ENCODE assay signal across 11 mouse cellular contexts in genomic region chr1:132291706-132292105, GRCm38 (mm10). TPM values are rescaled to one million over a fixed set of nuclear protein-coding genes. Genes with fewer than 3 reads are reported as not detected.
A peak's percentile ranks its signal among the peaks of the same experiment; 100 is the strongest.
DNase-seq lines count a peak whose midpoint lies in the region; ATAC-seq lines count a peak whose summit lies in the region.
"Had no signal": no experiment of that assay in that cellular context is flagged by ENCODE, and none has a peak within 500 bp of the region (broad histone marks: within the 10 kb centered on the region; RNA-seq: fewer than 3 reads in every experiment).

No protein-coding gene starts in this region.

- ATAC-seq in neural tube, embryonic 12.5 days (ENCODE audit: low FRiP score, low read depth) = 0 out of 2 replicates have a peak, but pooled peaks have one; percentile 11
- ATAC-seq in hindbrain, embryonic 14.5 days (ENCODE audit: low FRiP score) = peak; percentile 13
- ATAC-seq: liver, embryonic 12.5 days had no signal

- no peaks in the 10 kb centered on the region for H3K36me3 ChIP-seq in neural tube, embryonic 12.5 days
- no peaks in the 10 kb centered on the region for H3K36me3 ChIP-seq in hindbrain, embryonic 14.5 days (replicated peaks; ENCODE audit: control insufficient read depth, insufficient read depth)
- H3K36me3 ChIP-seq: liver, embryonic 12.5 days had no signal

- DNase-seq in cerebellum, adult 9-11 months = peak; percentile 6
- no peak for DNase-seq in cerebellum, postnatal 36 days
- no peak for DNase-seq in neural tube, embryonic 10.5 days (ENCODE audit: extremely low spot score, low spot score)
- DNase-seq in hindbrain, embryonic 14.5 days (ENCODE audit: low spot score) = no peak
- no peak for DNase-seq in right cerebral cortex, adult 18-20 months
- no peak for DNase-seq in frontal cortex, postnatal 14 days (ENCODE audit: low spot score in 2 of 2)
- no peak for DNase-seq in ovary, postnatal 14 days (ENCODE audit: low spot score)
- DNase-seq: adrenal gland, adult 8-10 months; cerebellum, adult 8-10 months had no signal

- no peak overlapping the region for H3K27ac ChIP-seq in neural tube, embryonic 12.5 days
- H3K27ac ChIP-seq in hindbrain, embryonic 14.5 days = 0 out of 2 replicates have a peak overlapping the region, but pooled peaks have one; percentile 4
- H3K27ac ChIP-seq: liver, embryonic 12.5 days had no signal

- H3K27me3 ChIP-seq in neural tube, embryonic 12.5 days (replicated peaks) = no peaks in the 10 kb centered on the region
- no peaks in the 10 kb centered on the region for H3K27me3 ChIP-seq in hindbrain, embryonic 14.5 days (ENCODE audit: control insufficient read depth, insufficient read depth, low read length)

- H3K4me3 ChIP-seq in neural tube, embryonic 12.5 days = no peak overlapping the region
- H3K4me3 ChIP-seq in hindbrain, embryonic 14.5 days (replicated peaks; ENCODE audit: low read length) = no peak overlapping the region
- H3K4me3 ChIP-seq: liver, embryonic 12.5 days had no signal

- no peak overlapping the region for H3K9ac ChIP-seq in neural tube, embryonic 12.5 days
- no peak overlapping the region for H3K9ac ChIP-seq in hindbrain, embryonic 14.5 days
- H3K9ac ChIP-seq: liver, embryonic 12.5 days had no signal

- H3K9me3 ChIP-seq in neural tube, embryonic 12.5 days = no peaks in the 10 kb centered on the region
- no peaks in the 10 kb centered on the region for H3K9me3 ChIP-seq in hindbrain, embryonic 14.5 days (ENCODE audit: control insufficient read depth, low read length)
- H3K9me3 ChIP-seq: liver, embryonic 12.5 days had no signal

- peaks cover 48% of the 10 kb centered on the region for H3K4me1 ChIP-seq in neural tube, embryonic 12.5 days
- H3K4me1 ChIP-seq in hindbrain, embryonic 14.5 days (replicated peaks; ENCODE audit: control insufficient read depth, insufficient read depth, low read length) = peaks cover 52% of the 10 kb centered on the region

- no peak overlapping the region for H3K4me2 ChIP-seq in neural tube, embryonic 12.5 days (replicated peaks)
- H3K4me2 ChIP-seq in hindbrain, embryonic 14.5 days (replicated peaks) = no peak overlapping the region
- H3K4me2 ChIP-seq: liver, embryonic 12.5 days had no signal

- 27% methylated on average over 4 of the region's 4 CpGs for WGBS in neural tube, embryonic 12.5 days
- WGBS in hindbrain, embryonic 14.5 days = 18% methylated on average over 4 of the region's 4 CpGs

RNA-seq across cellular contexts. Expression of gene Klhdc8a, which starts 6.7 kb away (rescaled TPM):
- polyA plus RNA-seq in neural tube, embryonic 12.5 days (2016; fragmentation: Nextera tagmentation; extraction: Ambion mirVana) = 3.3 and 4.0 TPM in 2 replicates
- polyA plus RNA-seq in hindbrain, embryonic 14.5 days (2014; fragmentation: Nextera tagmentation; extraction: Ambion mirVana) = 8.5 and 10.4 TPM in 2 replicates

RNA-seq across cellular contexts. Expression of gene Nuak2, which starts 24.2 kb away (rescaled TPM):
- 21.8 and 22.8 TPM in 2 replicates for polyA plus RNA-seq in neural tube, embryonic 12.5 days (2016; fragmentation: Nextera tagmentation; extraction: Ambion mirVana)
- polyA plus RNA-seq in hindbrain, embryonic 14.5 days (2014; fragmentation: Nextera tagmentation; extraction: Ambion mirVana) = 10.7 and 14.0 TPM in 2 replicates
